Mouse (Mus musculus) erythroblast, embryonic 14.5 days (primary cell): ENCODE measurements around the gene 1700034J05Rik.

Source experiments
- GATA1 ChIP-seq: IDR thresholded peaks from 2 replicates; pipeline ENCODE4 v1.6.1; 2012; ENCODE audit warnings: low read length, inconsistent platforms, mixed read lengths
- TAL1 ChIP-seq: IDR thresholded peaks from 3 replicates; pipeline ENCODE4 v1.6.1; 2012; ENCODE audit warnings: low read length, inconsistent platforms, mixed read lengths

DNA sequence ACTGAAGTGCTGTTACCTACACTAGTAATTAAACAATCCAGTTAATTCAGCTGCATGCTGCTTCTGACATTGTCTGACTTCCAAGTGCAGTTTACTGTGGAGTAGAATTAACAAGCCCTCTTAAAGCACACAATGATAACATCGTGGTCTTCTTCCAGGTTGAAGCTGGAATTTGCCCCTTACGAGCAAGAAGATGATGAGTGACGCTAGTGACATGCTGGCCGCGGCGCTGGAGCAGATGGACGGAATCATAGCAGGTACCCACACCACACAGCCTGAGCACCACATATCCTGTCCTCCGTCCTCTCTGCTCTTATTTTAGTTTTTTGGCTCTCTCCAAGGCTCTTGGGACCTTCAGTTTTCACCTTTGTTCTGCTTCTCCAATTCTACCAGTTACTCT lies 22.2 kb upstream of the 1700034J05Rik start:
- no peak for TF ChIP-seq GATA1
- no peak for TF ChIP-seq TAL1
